ENCODE assay signal across 19 mouse cellular contexts in the genomic region with DNA sequence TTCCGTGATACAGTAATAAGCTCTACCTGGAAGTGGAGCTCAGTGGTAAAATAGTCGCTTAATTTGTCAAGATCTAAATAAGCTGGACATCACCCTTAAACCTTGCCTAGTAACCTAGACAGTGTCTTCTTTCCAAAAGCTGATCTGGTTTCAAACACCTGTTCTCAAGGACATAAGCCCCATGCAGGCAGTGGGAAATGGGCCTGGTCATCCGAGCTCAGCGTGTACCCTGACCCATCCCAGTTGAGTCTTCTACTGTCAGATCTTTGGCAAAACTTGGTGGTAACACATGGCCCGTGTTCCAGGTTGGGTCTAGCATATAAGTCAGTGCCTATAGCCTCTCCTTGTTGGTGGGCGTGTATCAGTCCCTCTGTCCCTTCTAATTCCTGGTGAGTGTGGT.
"Had no signal": no experiment of that assay in that cellular context is flagged by ENCODE, and none has a peak within 500 bp of the region (broad histone marks: within the 10 kb centered on the region; RNA-seq: fewer than 3 reads in every experiment).

No protein-coding gene starts in this region.

- H3K9me3 ChIP-seq: midbrain, embryonic 10.5 days; midbrain, embryonic 12.5 days; neural tube, embryonic 13.5 days; neural tube, embryonic 15.5 days; stomach, embryonic 15.5 days had no signal

- H3K27ac ChIP-seq: midbrain, embryonic 10.5 days; midbrain, embryonic 12.5 days; neural tube, embryonic 13.5 days; neural tube, embryonic 15.5 days; stomach, embryonic 15.5 days; stomach, postnatal 0 days had no signal

- H3K4me3 ChIP-seq: midbrain, embryonic 10.5 days; midbrain, embryonic 12.5 days; myocyte; neural tube, embryonic 13.5 days; neural tube, embryonic 15.5 days; stomach, embryonic 15.5 days had no signal

- H3K4me2 ChIP-seq: midbrain, embryonic 12.5 days; neural tube, embryonic 13.5 days; neural tube, embryonic 15.5 days; stomach, embryonic 15.5 days had no signal

- H3K9ac ChIP-seq: midbrain, embryonic 12.5 days; neural tube, embryonic 13.5 days; neural tube, embryonic 15.5 days; stomach, embryonic 15.5 days had no signal

- H3K27me3 ChIP-seq: midbrain, embryonic 12.5 days; neural tube, embryonic 13.5 days; neural tube, embryonic 15.5 days; stomach, embryonic 15.5 days had no signal

- ATAC-seq: midbrain, embryonic 16.5 days had no signal

- DNase-seq: lung, adult 2 months; lung, postnatal 10 days; lung, postnatal 4 days; midbrain, embryonic 14.5 days; retina, postnatal 1 day; right cerebral cortex, adult 18-20 months; right cerebral cortex, postnatal 25 days; right cerebral cortex, postnatal 4 days; thymus, adult 2 months; thymus, postnatal 25 days; thymus, postnatal 4 days had no signal
